Mouse (Mus musculus): ENCODE data around the gene Plin5.

DNA sequence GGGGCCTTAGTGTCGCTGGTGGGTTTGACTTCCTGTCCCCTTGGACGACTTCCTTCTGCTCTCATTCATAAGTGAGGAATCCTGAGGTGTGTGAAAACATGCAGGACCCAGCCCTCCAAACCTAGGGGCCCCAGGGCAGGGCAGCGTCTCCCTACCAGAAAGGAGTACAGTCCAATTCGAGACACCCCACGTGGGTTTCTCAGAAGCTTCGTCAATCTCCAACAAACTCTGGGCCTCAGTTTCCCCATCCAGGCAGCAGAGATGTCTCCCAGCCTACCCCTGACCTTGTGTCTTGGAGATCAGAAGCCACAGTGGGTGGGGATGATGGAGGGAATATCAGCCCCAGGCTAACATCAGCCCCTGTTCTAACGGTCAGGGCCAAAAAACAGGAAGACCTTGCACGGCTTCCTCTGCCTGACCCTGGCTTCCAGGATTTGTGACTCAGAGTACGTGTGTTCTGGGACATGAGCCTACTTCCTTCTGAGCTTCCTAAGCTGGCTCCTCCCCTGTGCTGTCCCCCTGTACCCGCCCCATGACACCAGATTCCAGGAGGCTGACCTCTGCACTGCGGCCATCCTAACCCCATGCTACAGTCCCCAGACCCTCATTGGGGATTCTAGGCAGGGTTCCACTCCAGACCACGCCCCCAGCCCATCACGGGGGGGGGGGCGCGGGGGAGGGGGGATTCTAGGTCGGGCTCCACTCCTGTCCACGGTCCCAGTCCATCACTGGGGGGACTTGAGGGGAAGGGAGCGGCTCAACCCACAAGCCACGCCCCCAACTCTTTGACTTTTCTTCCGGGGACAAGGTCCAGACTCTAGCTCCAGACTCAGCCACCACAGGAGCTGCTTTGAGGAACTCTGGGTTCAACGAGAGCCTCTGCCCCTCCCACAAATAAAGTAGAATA, 16.3 kb upstream of the Plin5 start:
- no peak for TF ChIP-seq CTCF (IDR thresholded peaks at IDR 0.05; ENCODE audit: insufficient read depth, low read length)
- peak; percentile 87; the same call in 1 of the 2 replicates for TF ChIP-seq POLR2A (IDR thresholded peaks at IDR 0.05; ENCODE audit: borderline replicate concordance, extremely low read depth, low read depth, low read length)

Measured in lung, adult 2 months (tissue).